Mouse (Mus musculus) C2C12 (cell line): ENCODE measurements around the gene 2810408A11Rik. TPM values are rescaled to one million over a fixed set of nuclear protein-coding genes. Genes with fewer than 3 reads are reported as not detected.
"Not testable (repeated sequence)": the region's sequence is repeated elsewhere in the genome, so short reads cannot be mapped to it uniquely, and the experiment has no call there.

Source experiments
- H3K27me3 ChIP-seq: one replicate; pipeline ENCODE4 v1.6.1; 2011; ENCODE audit not compliant: control insufficient read depth, insufficient read depth, insufficient read length
- H3K36me3 ChIP-seq: one replicate; pipeline ENCODE4 v1.6.1; 2011; ENCODE audit not compliant: control insufficient read depth, insufficient read depth
- H3K4me3 ChIP-seq: one replicate; pipeline ENCODE4 v1.5.1; 2011; ENCODE audit warnings: mild to moderate bottlenecking, control low read depth; ENCODE audit not compliant: poor library complexity, insufficient read depth, severe bottlenecking
- H3K79me2 ChIP-seq: one replicate; pipeline ENCODE4 v1.6.1; 2011; ENCODE audit not compliant: control insufficient read depth, insufficient read depth
- H3K79me3 ChIP-seq: one replicate; pipeline ENCODE4 v1.6.1; 2011; ENCODE audit warnings: low read depth, control low read depth
- H3ac ChIP-seq: one replicate; pipeline ENCODE3; 2011; ENCODE audit warnings: low read depth; ENCODE audit not compliant: control insufficient read depth, insufficient read length
- CEBPB ChIP-seq: IDR thresholded peaks from one replicate; pipeline ENCODE4 v1.6.1; 2011; ENCODE audit warnings: low read depth, mild to moderate bottlenecking, control low read depth, moderate library complexity
- CTCF ChIP-seq: IDR thresholded peaks from one replicate; pipeline ENCODE4 v1.5.1; 2011; ENCODE audit not compliant: control insufficient read depth, insufficient read depth, insufficient read length
- FOSL1 ChIP-seq: IDR thresholded peaks from one replicate; pipeline ENCODE4 v1.8.0; 2011; ENCODE audit warnings: mild to moderate bottlenecking, low read length; ENCODE audit not compliant: poor library complexity, insufficient read depth, severe bottlenecking
- MAX ChIP-seq: IDR thresholded peaks from one replicate; pipeline ENCODE4 v1.6.1; 2011; ENCODE audit warnings: mild to moderate bottlenecking, control low read depth
- MYOD1 ChIP-seq: IDR thresholded peaks from one replicate; pipeline ENCODE4 v1.6.1; 2011; ENCODE audit warnings: low read depth; ENCODE audit not compliant: control insufficient read depth, insufficient read length
- MYOG ChIP-seq: IDR thresholded peaks from one replicate; pipeline ENCODE4 v1.6.1; 2011; ENCODE audit not compliant: control insufficient read depth, insufficient read length; ENCODE audit errors: extremely low read depth
- USF1 ChIP-seq: IDR thresholded peaks from one replicate; pipeline ENCODE4 v1.6.1; 2011; ENCODE audit warnings: low read depth, mild to moderate bottlenecking, control low read depth, moderate library complexity
- polyA plus RNA-seq: library from polyadenylated mRNA; unstranded; fragments of >200 nt; fragmentation: generic; extraction: Trizol; gene quantifications from one replicate; pipeline ENCODE4 v1.2.1, GENCODE M21; 2012; ENCODE audit warnings: missing spikeins

Gene 2810408A11Rik
- polyA plus RNA-seq, 1 experiment: 2.4 TPM

- no peak overlapping the region for H3ac ChIP-seq
- no peak for TF ChIP-seq MAX
- TF ChIP-seq CTCF: no peak
- no peak for TF ChIP-seq USF1
- no peak for TF ChIP-seq CEBPB
These were observed 32.3 kb upstream of the 2810408A11Rik start for GRCm38 (mm10) chr11:69933066-69933465.

GRCm38 (mm10) chr11:69932254-69932653 lies 31.5 kb upstream of the 2810408A11Rik start:
- H3K79me3 ChIP-seq: no peaks in the 10 kb centered on the region
- H3K4me3 ChIP-seq: no peak overlapping the region
- H3K36me3 ChIP-seq: no peaks in the 10 kb centered on the region
- peaks cover 21% of the 10 kb centered on the region for H3K27me3 ChIP-seq
- H3ac ChIP-seq: no peak overlapping the region
- no peak for TF ChIP-seq CEBPB
- H3K79me2 ChIP-seq: no peaks in the 10 kb centered on the region

More at GRCm38 (mm10) chr11:69933066-69933465, 32.3 kb upstream of the 2810408A11Rik start:
- Histone ChIP-seq H3K36me3 (no peaks in the 10 kb centered on the region), H3K79me2 (no peaks in the 10 kb centered on the region), H3K27me3 (peaks cover 30% of the 10 kb centered on the region), H3K79me3 (no peaks in the 10 kb centered on the region), H3K4me3 (no peak overlapping the region)

GRCm38 (mm10) chr11:69931769-69932168 lies 31.0 kb upstream of the 2810408A11Rik start:
- Histone ChIP-seq H3K4me3 (no peak overlapping the region), H3ac (no peak overlapping the region), H3K27me3 (peaks cover 17% of the 10 kb centered on the region), H3K79me2 (no peaks in the 10 kb centered on the region), H3K36me3 (no peaks in the 10 kb centered on the region), H3K79me3 (no peaks in the 10 kb centered on the region)
- TF ChIP-seq FOSL1 (no peak), MAX (no peak), CEBPB (no peak)

GRCm38 (mm10) chr11:69930967-69931537 lies 30.3 kb upstream of the 2810408A11Rik start:
- Histone ChIP-seq H3ac (no peak overlapping the region), H3K79me3 (no peaks in the 10 kb centered on the region), H3K36me3 (no peaks in the 10 kb centered on the region), H3K4me3 (no peak overlapping the region), H3K27me3 (peaks cover 9% of the 10 kb centered on the region), H3K79me2 (no peaks in the 10 kb centered on the region)
- TF ChIP-seq CTCF: no peak
- no peak for TF ChIP-seq MYOD1
- TF ChIP-seq FOSL1: no peak
- TF ChIP-seq USF1: no peak
- TF ChIP-seq MAX: no peak
- no peak for TF ChIP-seq MYOG
- TF ChIP-seq CEBPB: no peak

GRCm38 (mm10) chr11:69930176-69930575 lies 29.4 kb upstream of the 2810408A11Rik start:
- not testable (repeated sequence) for H3K36me3 ChIP-seq, H3K79me2 ChIP-seq, H3ac ChIP-seq, H3K27me3 ChIP-seq, H3K79me3 ChIP-seq, H3K4me3 ChIP-seq

GRCm38 (mm10) chr11:69929712-69930111 lies 28.9 kb upstream of the 2810408A11Rik start:
- no peaks in the 10 kb centered on the region for H3K36me3 ChIP-seq
- H3K79me3 ChIP-seq: no peaks in the 10 kb centered on the region
- no peaks in the 10 kb centered on the region for H3K27me3 ChIP-seq
- no peaks in the 10 kb centered on the region for H3K79me2 ChIP-seq
- H3ac ChIP-seq: no peak overlapping the region
- no peak overlapping the region for H3K4me3 ChIP-seq
- TF ChIP-seq MAX (no peak), CTCF (no peak), USF1 (no peak)

- Histone ChIP-seq H3K27me3 (no peaks in the 10 kb centered on the region), H3K79me2 (peaks cover under 1% of the 10 kb centered on the region), H3K4me3 (no peak overlapping the region), H3K36me3 (no peaks in the 10 kb centered on the region), H3ac (no peak overlapping the region), H3K79me3 (no peaks in the 10 kb centered on the region)
- no peak for TF ChIP-seq MYOG
- TF ChIP-seq MAX: no peak
- no peak for TF ChIP-seq USF1
These were observed 26.7 kb upstream of the 2810408A11Rik start for GRCm38 (mm10) chr11:69927501-69927900.
